Mouse (Mus musculus): ENCODE measurements around the gene Ahsa1.
"Not testable (repeated sequence)": the region's sequence is repeated elsewhere in the genome, so short reads cannot be mapped to it uniquely, and the experiment has no call there.

Ahsa1 gene

GRCm38 (mm10) chr12:87266108-87266826, at the start of gene Ahsa1, which contains the start of gene Vipas39:
TSS of gene Ahsa1 (plus strand) at chr12:87266479.
TSS of gene Vipas39 (minus strand) at chr12:87266256.
- peak; percentile 87 for DNase-seq (ENCODE audit: low spot score)

GRCm38 (mm10) chr12:87217596-87217995, 48.7 kb upstream of the Ahsa1 start:
- DNase-seq (ENCODE audit: low spot score), result no peak

GRCm38 (mm10) chr12:87219362-87219761, 46.9 kb upstream of the Ahsa1 start:
- DNase-seq (ENCODE audit: low spot score), result no peak

- no peak for DNase-seq (ENCODE audit: low spot score)
Observed at GRCm38 (mm10) chr12:87224950-87225349, 41.3 kb upstream of the Ahsa1 start.

GRCm38 (mm10) chr12:87226801-87227200, 39.5 kb upstream of the Ahsa1 start:
- DNase-seq (ENCODE audit: low spot score), result no peak

- DNase-seq (ENCODE audit: low spot score), result no peak
Observed at GRCm38 (mm10) chr12:87229633-87230032, 36.6 kb upstream of the Ahsa1 start.

GRCm38 (mm10) chr12:87230379-87230895, 35.8 kb upstream of the Ahsa1 start:
- DNase-seq (ENCODE audit: low spot score), result no peak

- no peak for DNase-seq (ENCODE audit: low spot score)
Observed at GRCm38 (mm10) chr12:87236882-87237483, 29.3 kb upstream of the Ahsa1 start.

GRCm38 (mm10) chr12:87238632-87239031, 27.6 kb upstream of the Ahsa1 start, which contains the start of gene Noxred1:
TSS of gene Noxred1 (minus strand) at chr12:87238732.
- no peak for DNase-seq (ENCODE audit: low spot score)

GRCm38 (mm10) chr12:87250161-87250560, 16.1 kb upstream of the Ahsa1 start:
- no peak for DNase-seq (ENCODE audit: low spot score)

GRCm38 (mm10) chr12:87253878-87254277, 12.4 kb upstream of the Ahsa1 start:
- no peak for DNase-seq (ENCODE audit: low spot score)

GRCm38 (mm10) chr12:87256629-87257028, 9.7 kb upstream of the Ahsa1 start:
- no peak for DNase-seq (ENCODE audit: low spot score)

GRCm38 (mm10) chr12:87260562-87260961, 5.7 kb upstream of the Ahsa1 start:
- DNase-seq (ENCODE audit: low spot score), result no peak

- no peak for DNase-seq (ENCODE audit: low spot score)
Observed at GRCm38 (mm10) chr12:87265444-87265843, 835 bp upstream of the Ahsa1 start.

GRCm38 (mm10) chr12:87266827-87267603, 736 bp downstream of the Ahsa1 start:
- no peak for DNase-seq (ENCODE audit: low spot score)

- DNase-seq (ENCODE audit: low spot score), result peak; percentile 19
Observed at GRCm38 (mm10) chr12:87267682-87268081, 1.4 kb downstream of the Ahsa1 start.

- no peak for DNase-seq (ENCODE audit: low spot score)
Observed at GRCm38 (mm10) chr12:87274853-87275831, 8.9 kb downstream of the Ahsa1 start.

GRCm38 (mm10) chr12:87277251-87277650, 11.0 kb downstream of the Ahsa1 start:
- DNase-seq (ENCODE audit: low spot score), result not testable (repeated sequence)

- no peak for DNase-seq (ENCODE audit: low spot score)
Observed at GRCm38 (mm10) chr12:87278118-87278730, 11.9 kb downstream of the Ahsa1 start.

- DNase-seq (ENCODE audit: low spot score), result no peak
Observed at GRCm38 (mm10) chr12:87279350-87279749, 13.1 kb downstream of the Ahsa1 start.

GRCm38 (mm10) chr12:87279879-87280278, 13.6 kb downstream of the Ahsa1 start:
- DNase-seq (ENCODE audit: low spot score), result no peak

Measured in urinary bladder, postnatal 14 days (tissue).